Mouse (Mus musculus) embryo, embryonic 10.5 days (tissue): ENCODE measurements around the gene Dhh.
"Not testable (repeated sequence)": the region's sequence is repeated elsewhere in the genome, so short reads cannot be mapped to it uniquely, and the experiment has no call there.

Experiments
- DNase-seq: peaks from one replicate; pipeline ENCODE4 v3.0.0-alpha.2; 2015; ENCODE audit warnings: low spot score

The Dhh gene

DNA sequence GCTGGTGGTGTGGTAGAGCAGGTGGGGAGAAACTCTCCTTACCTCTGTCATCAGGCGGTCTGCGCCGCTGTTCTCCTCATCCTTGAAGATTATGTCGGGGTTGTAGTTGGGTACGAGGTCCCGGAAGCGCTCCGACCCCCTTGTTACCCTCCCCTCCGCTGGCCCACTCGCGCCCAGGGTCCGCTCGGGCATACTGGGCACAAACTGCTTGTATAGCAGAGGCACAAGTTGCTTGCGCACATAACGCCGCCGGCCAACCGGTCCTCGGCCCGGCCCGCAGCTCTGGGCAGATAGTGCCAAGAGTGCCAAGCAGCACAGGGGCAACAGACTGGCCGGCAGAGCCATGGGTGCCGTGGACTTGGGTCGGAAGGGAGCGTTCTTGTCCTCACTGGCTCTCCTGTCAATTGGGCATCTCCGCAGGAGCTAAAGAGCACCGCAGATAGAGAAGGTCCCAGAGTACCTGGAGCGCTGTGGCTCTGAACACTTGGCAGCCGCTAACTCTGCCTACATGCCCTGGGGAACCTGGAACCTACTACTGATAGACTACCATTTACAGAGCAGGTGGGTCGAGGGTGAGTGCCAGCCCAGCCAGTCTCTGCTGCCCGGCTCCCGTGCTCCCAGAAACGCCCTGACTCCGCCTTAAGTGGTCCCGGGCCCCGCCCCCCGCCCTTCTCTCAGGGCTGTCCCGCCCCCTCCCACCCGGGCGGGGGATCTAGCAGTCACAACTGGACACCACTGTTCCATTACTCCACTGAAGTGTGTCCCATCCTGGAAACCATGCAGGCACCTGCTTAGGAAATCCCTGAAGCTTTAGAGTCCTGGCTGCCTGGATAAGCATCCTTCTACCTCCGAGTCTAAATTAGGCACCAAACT is at the start of gene Dhh:
TSS of gene Dhh (minus strand) at position 613 of the 873 bp plus-strand sequence.
- DNase-seq, result peak; percentile 63

- DNase-seq, result no peak
Measured at GRCm38 (mm10) chr15:98947884-98948283, 49.5 kb upstream of the Dhh start.

- DNase-seq, result no peak
Measured at GRCm38 (mm10) chr15:98943133-98943532, 44.8 kb upstream of the Dhh start.

- no peak for DNase-seq
Measured at GRCm38 (mm10) chr15:98942081-98942480, 43.7 kb upstream of the Dhh start.

DNA sequence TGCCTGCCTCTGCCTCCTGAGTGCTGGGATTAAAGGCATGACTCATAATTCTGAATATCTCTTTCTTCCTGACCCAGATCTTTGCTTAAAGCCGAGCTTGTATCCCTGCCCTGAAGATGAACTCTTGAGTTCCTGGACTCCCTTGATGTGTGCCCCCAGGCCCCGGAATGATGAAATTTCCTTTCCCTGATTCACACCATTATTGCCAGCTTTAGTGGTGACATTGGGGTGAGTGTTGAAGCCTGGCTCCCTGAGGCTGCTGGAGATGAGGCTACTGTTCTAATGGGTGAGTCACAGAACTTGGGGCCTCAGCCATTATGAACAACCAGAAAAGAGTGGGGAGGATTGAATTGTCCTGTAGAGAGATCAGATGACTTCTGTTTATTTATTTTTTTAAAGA is 43.2 kb upstream of the Dhh start:
- DNase-seq, result no peak

DNA sequence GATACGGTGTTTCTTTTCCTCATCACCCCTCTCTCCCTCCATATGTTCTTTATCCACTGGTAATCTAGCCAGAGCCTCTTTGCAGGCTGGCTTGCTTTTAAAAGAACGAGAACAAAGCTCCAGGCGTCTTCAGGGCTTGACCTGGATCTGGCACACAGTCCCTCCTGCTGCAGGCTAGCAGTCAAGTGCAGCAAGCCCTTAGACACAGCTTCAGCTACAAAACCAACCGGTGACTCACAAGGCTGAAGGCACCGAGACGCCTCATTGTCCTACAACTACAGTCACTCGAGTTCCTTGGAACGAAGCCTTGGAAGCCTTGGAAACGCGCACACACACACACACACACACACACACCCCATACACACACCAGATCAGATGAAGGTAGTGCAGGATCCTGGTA is 42.5 kb upstream of the Dhh start:
- DNase-seq, result no peak

DNA sequence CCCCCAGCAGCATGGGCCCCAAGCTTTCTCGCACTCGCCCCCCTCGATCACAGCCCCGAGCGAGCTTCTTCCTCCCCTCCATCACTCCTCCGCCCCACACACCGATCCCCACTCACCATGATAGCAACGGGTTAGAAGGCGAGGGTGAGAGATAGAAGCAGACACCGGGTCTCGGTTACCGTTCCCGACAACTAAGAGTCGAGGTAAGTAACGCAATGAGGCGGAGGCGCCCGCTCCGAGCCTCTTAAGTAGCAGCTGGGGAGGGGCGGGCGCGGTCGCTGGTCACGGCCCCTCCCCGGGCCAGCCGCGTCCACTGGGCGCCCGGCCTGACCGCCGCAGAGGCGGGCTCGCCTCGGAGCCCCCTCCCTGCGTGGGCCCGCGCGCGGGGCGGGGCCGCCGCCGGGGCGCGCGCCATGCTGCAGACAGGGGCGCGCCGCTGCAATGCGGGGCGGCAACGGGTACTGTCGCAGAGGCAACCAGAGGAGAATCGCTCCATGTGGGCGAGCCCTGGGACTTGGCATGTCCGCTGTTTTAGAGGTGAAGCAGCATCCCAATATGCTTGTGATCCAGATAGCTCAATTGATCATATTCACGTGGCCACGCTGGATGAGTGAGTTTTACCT is 36.0 kb upstream of the Dhh start, which contains the start of gene Tuba1b:
TSS of gene Tuba1b (minus strand) at position 349 of the 623 bp plus-strand sequence.
- DNase-seq, result peak; percentile 96

DNA sequence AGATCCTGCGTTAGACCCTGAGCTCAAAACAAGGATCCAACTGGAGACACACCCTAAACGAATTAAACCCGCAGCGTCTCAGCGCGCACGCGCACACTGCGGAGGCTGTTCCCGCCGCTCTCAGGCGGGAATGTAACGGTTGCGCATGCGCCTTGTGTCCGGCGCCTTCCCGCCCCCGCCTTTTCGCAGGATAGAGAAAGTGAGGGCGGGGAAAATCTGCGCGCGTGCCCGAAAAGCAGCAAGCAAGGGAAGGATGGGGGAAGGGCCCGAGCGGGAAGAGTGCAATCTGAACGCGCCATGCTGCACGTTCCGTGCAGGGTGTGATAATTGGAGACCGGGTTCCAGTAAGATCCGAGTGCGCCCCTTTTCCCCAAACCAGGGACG is 35.5 kb upstream of the Dhh start:
- peak; percentile 98 for DNase-seq

GRCm38 (mm10) chr15:98933004-98933671 is 34.8 kb upstream of the Dhh start:
- peak; percentile 49 for DNase-seq

- no peak for DNase-seq
Measured at GRCm38 (mm10) chr15:98930998-98931397, 32.7 kb upstream of the Dhh start.

GRCm38 (mm10) chr15:98930017-98930734 is 31.8 kb upstream of the Dhh start:
- DNase-seq, result peak; percentile 11

GRCm38 (mm10) chr15:98928598-98929240 is 30.4 kb upstream of the Dhh start:
- DNase-seq, result peak; percentile 89

DNA sequence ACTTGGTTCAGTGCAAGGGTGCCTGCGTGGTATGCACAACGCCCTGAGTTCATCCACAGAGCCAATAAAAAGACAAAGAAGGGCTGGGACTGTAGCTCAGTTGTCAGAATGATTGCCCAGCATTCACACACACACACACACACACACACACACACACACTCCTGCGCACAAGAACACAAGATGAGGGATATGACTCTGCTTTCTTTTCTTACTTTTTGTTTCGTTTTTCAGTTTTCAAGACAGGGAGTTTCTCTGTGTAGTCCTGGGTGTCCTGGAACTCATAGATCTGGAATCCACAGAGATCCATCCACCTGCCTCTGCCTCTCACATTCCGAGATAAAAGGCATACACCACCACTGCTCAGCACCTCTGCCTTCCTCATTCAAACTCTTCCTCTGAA is 29.2 kb upstream of the Dhh start:
- no peak for DNase-seq

- DNase-seq, result no peak
Measured at GRCm38 (mm10) chr15:98924682-98925081, 26.3 kb upstream of the Dhh start.

- DNase-seq, result no peak
Measured at GRCm38 (mm10) chr15:98923031-98923537, 24.7 kb upstream of the Dhh start.

DNA sequence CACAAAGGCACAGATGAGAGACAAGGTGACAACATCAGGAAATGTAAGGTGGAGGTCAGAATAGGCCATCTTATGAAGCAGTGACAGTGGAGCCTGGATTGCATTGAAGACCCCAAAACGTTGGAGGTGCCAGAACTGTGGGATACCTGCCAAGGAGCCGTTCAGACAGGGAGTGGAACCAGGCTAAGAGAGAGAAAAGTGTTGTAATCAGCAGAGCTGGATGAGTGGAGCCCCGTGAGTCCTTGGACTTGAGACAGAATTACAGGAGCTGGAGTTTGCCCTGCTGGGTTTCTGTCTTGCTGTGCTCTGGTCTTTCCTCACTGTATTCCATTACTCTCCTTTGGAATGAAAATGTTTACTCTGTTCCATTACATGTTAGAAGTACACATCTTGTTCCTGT is 24.2 kb upstream of the Dhh start:
- no peak for DNase-seq

GRCm38 (mm10) chr15:98921510-98921909 is 23.2 kb upstream of the Dhh start:
- DNase-seq, result no peak

- DNase-seq, result not testable (repeated sequence)
Measured at GRCm38 (mm10) chr15:98918499-98918895, 20.2 kb upstream of the Dhh start.

DNA sequence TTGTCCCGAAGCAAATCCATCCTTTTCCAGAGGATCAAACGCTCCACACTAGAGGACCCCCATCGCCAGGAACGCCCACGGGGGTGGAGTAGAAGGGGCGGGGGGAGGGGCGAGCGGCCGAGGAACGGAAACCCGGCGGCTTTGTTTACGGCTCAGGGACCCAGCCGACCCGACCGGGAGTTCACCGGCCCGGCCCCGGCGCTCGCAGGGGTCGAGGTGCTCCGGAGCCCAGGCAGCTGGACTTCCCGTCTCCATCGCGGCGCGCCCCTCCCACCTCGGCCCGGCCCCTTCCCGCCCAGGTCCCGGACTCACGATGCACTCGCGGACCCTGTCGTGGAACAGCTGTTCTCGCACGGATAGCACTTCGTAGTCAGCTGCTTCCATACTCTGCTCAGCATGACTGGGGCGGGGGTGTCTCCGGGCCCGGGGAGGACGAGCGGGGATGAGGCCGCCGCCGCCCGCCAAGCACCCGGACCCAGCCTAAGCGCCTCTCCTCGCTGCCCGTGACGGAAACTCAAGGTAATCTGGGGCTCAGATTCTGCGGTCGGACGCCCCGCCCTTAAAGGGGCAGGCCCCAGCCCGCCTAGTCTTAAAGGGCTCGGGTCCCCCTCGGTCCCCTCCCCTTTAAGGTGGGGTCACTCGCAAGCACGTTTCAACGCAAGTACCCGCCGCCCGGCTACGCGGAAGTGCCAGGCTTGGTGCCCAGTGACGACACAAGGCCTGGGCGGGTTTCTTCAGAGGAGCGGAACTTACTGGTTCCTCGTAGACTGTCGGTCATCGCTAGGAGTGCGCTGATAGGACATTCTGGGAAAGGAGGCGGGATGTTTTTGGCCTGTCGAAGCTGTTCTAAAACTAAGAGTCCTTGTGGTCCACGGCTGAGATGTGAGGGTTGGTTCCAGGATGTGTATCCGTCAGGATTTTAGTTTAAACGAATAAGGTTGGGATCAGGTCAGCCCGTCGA is 19.5 kb upstream of the Dhh start, which contains the start of gene Lmbr1l:
TSS of gene Lmbr1l (minus strand) at position 694 of the 961 bp plus-strand sequence.
- DNase-seq, result peak; percentile 100

- DNase-seq, result peak; percentile 58
Measured at GRCm38 (mm10) chr15:98917091-98917490, 18.8 kb upstream of the Dhh start.
